Mouse (Mus musculus) megakaryocyte, embryonic 14.5 days (primary cell): Measurements from ENCODE around the gene Fermt2.

Experiments used
- FLI1 ChIP-seq: IDR thresholded peaks from 2 replicates; pipeline ENCODE4 v1.6.1; 2012; ENCODE audit warnings: low read length, inconsistent platforms, mixed read lengths
- GATA1 ChIP-seq: IDR thresholded peaks from 3 replicates; pipeline ENCODE4 v1.6.1; 2012; ENCODE audit warnings: mixed read lengths, low read length, inconsistent platforms, borderline replicate concordance

DNA sequence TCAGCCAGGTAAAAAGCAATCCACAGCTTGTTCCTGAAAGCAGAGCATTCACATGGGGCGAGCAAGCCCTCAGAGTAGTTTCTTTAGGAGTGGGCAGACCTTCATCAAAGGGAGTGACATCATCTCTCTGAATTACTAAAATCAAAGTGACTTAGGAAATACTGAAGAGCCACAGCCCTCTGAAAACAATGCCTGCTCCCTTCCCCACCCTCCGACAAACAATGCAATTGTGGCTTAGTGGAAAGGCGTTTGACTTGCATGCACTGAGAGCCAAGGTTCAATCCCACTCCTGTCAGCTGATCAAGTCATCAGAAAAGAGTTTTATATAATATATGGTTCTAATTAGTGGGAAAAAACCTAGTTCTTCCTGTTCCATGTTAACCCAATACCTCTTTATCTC, 26.0 kb downstream of the Fermt2 start:
- TF ChIP-seq GATA1, result no peak
- TF ChIP-seq FLI1, result no peak
